Mouse (Mus musculus) kidney, postnatal 25 days (tissue): ENCODE measurements around the gene Flywch1.

Experiments
- DNase-seq, 2 experiments: peaks; one replicate each; pipeline ENCODE4 v3.0.0; 2021; ENCODE audit warnings: mixed read lengths in 2 of 2

Gene Flywch1

DNA sequence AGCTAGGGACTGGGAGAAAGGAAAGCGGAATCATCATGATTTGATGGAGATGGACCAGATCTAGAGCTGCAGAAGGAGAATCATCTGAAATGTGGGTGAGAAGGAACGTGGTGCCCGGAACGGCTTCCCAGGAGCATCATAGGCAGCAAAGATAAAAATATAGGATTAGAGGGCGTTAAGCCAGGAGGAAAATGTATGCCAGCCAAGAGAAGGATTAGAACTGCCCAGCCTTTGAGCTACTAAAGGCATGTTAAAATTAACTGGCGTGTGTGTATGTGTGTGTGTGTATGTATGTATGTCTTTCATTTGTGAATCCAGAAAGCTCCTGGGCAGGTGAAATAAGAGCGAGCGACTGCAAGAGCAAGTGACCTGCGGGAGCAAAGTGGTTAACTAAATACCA, 68.1 kb downstream of the Flywch1 start:
- DNase-seq: no peak
